20 mouse cellular contexts compared by ENCODE assay signal in the genomic region with DNA sequence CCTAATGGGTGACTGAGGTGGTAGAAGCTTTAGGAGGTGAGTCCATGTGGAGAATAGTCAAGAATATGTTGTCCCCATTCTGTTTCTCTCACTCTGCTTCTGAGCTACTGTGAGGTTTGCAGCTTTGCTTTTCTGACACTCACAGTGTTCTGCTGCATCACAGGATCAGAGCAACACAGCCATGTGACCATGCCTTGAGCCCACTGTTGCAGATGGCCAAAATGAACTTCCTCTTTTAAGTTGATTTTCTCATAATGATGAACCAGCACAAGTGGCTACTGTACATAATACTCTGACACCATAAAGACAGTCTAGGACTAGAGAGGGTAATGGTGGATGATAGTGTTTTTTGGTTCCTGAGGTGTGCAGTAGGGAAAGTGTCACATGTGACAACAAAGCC.
DNase-seq lines count a peak whose midpoint lies in the region; ATAC-seq and TF ChIP-seq lines count a peak whose summit lies in the region.
"Had no signal": no experiment of that assay in that cellular context is flagged by ENCODE, and none has a peak within 500 bp of the region (broad histone marks: within the 10 kb centered on the region; RNA-seq: fewer than 3 reads in every experiment).

No protein-coding gene starts in this region.

- no peak overlapping the region for H3K4me3 ChIP-seq in liver, postnatal 0 days (ENCODE audit: low read depth, low read length)
- H3K4me3 ChIP-seq in G1E (ENCODE audit: low read depth, low read length), result no peak overlapping the region
- H3K4me3 ChIP-seq in hindbrain, embryonic 14.5 days (replicated peaks; ENCODE audit: low read length), result no peak overlapping the region
- H3K4me3 ChIP-seq: embryonic facial prominence, embryonic 13.5 days; forebrain, embryonic 13.5 days; heart, embryonic 12.5 days; hindbrain, embryonic 12.5 days had no signal

- no peaks in the 10 kb centered on the region for H3K27me3 ChIP-seq in liver, postnatal 0 days (ENCODE audit: insufficient read depth, low read length)
- H3K27me3 ChIP-seq in G1E (ENCODE audit: insufficient read depth, low read length), result no peaks in the 10 kb centered on the region
- H3K27me3 ChIP-seq in hindbrain, embryonic 14.5 days (ENCODE audit: control insufficient read depth, insufficient read depth, low read length), result no peaks in the 10 kb centered on the region
- H3K27me3 ChIP-seq: embryonic facial prominence, embryonic 13.5 days; forebrain, embryonic 13.5 days; heart, embryonic 12.5 days; hindbrain, embryonic 12.5 days had no signal

- no peaks in the 10 kb centered on the region; the same call in 1 of the 2 replicates for H3K4me1 ChIP-seq in liver, postnatal 0 days (ENCODE audit: insufficient read depth)
- no peaks in the 10 kb centered on the region for H3K4me1 ChIP-seq in G1E (ENCODE audit: insufficient read depth, low read depth, low read length)
- H3K4me1 ChIP-seq in hindbrain, embryonic 14.5 days (replicated peaks; ENCODE audit: control insufficient read depth, insufficient read depth, low read length), result no peaks in the 10 kb centered on the region
- H3K4me1 ChIP-seq: embryonic facial prominence, embryonic 13.5 days; forebrain, embryonic 13.5 days; heart, embryonic 12.5 days; hindbrain, embryonic 12.5 days had no signal

- H3K36me3 ChIP-seq in liver, postnatal 0 days (replicated peaks; ENCODE audit: insufficient read depth, low read length), result no peaks in the 10 kb centered on the region
- no peaks in the 10 kb centered on the region for H3K36me3 ChIP-seq in G1E (replicated peaks)
- H3K36me3 ChIP-seq in hindbrain, embryonic 14.5 days (replicated peaks; ENCODE audit: control insufficient read depth, insufficient read depth), result no peaks in the 10 kb centered on the region
- H3K36me3 ChIP-seq: embryonic facial prominence, embryonic 13.5 days; heart, embryonic 12.5 days; hindbrain, embryonic 12.5 days had no signal

- ATAC-seq in liver, postnatal 0 days, result peak; percentile 56
- peak; percentile 71 for ATAC-seq in G1E (ENCODE audit: extremely low read depth, insufficient number of reproducible peaks, low FRiP score, poor library complexity, severe bottlenecking)
- ATAC-seq in granulocyte monocyte progenitor cell, adult 5-6 weeks (replicated peaks; ENCODE audit: poor library complexity, severe bottlenecking), result peak; percentile 56
- no peak for ATAC-seq in hindbrain, embryonic 14.5 days (ENCODE audit: low FRiP score)
- ATAC-seq: forebrain, embryonic 13.5 days; forebrain, postnatal 0 days; hindbrain, postnatal 0 days had no signal

- no peak for TF ChIP-seq EP300 in liver, postnatal 0 days (IDR thresholded peaks at IDR 0.05; ENCODE audit: low read depth)

- no peak overlapping the region for H3K9ac ChIP-seq in liver, postnatal 0 days (replicated peaks)
- no peak overlapping the region for H3K9ac ChIP-seq in hindbrain, embryonic 14.5 days
- H3K9ac ChIP-seq: embryonic facial prominence, embryonic 13.5 days; forebrain, embryonic 13.5 days; forebrain, postnatal 0 days; heart, embryonic 12.5 days; hindbrain, embryonic 12.5 days had no signal

- no peak for TF ChIP-seq CTCF in liver, postnatal 0 days (IDR thresholded peaks at IDR 0.05; ENCODE audit: low read depth)
- no peak for TF ChIP-seq CTCF in G1E (IDR thresholded peaks at IDR 0.05; ENCODE audit: low read depth, low read length)

- no peak overlapping the region for H3K27ac ChIP-seq in liver, postnatal 0 days (ENCODE audit: low read depth)
- H3K27ac ChIP-seq in hindbrain, embryonic 14.5 days, result no peak overlapping the region
- H3K27ac ChIP-seq: embryonic facial prominence, embryonic 13.5 days; forebrain, embryonic 13.5 days; hindbrain, embryonic 12.5 days; hindbrain, postnatal 0 days had no signal

- H3K4me2 ChIP-seq in liver, postnatal 0 days (ENCODE audit: low read depth, low read length), result no peak overlapping the region
- no peak overlapping the region for H3K4me2 ChIP-seq in hindbrain, embryonic 14.5 days (replicated peaks)
- H3K4me2 ChIP-seq: embryonic facial prominence, embryonic 13.5 days; forebrain, embryonic 13.5 days; heart, embryonic 12.5 days; hindbrain, embryonic 12.5 days had no signal

- H3K9me3 ChIP-seq in liver, postnatal 0 days (ENCODE audit: low read length), result no peaks in the 10 kb centered on the region
- H3K9me3 ChIP-seq in G1E (replicated peaks), result no peaks in the 10 kb centered on the region
- no peaks in the 10 kb centered on the region for H3K9me3 ChIP-seq in hindbrain, embryonic 14.5 days (ENCODE audit: control insufficient read depth, low read length)
- H3K9me3 ChIP-seq: embryonic facial prominence, embryonic 13.5 days; forebrain, embryonic 13.5 days; heart, embryonic 12.5 days; hindbrain, embryonic 12.5 days had no signal

- no peak for DNase-seq in liver, postnatal 0 days
- DNase-seq in liver, result no peak
- DNase-seq in G1E (ENCODE audit: low spot score), result no peak
- DNase-seq in hindbrain, embryonic 14.5 days (ENCODE audit: low spot score), result no peak
- no peak for DNase-seq in natural killer cell, adult 2 months (ENCODE audit: low spot score in 2 of 2)
- no peak for DNase-seq in frontal cortex, postnatal 14 days (ENCODE audit: low spot score in 2 of 2)
- DNase-seq: adrenal gland, adult 8-10 months; adrenal gland, postnatal 36 days; cerebellum, adult 11 months; cerebellum, adult 8-10 months; cerebellum, postnatal 14 days; forebrain, postnatal 0 days; heart, postnatal 36 days; kidney, adult 11 months had no signal
